Mouse (Mus musculus): ENCODE measurements at regions not wholly inside any gene's neighbourhood (a gene's known extent, or its start where the extent isn't known, plus 50 kb on each side); places are given as distances from the start of the nearest gene placed in this dataset.

DNA sequence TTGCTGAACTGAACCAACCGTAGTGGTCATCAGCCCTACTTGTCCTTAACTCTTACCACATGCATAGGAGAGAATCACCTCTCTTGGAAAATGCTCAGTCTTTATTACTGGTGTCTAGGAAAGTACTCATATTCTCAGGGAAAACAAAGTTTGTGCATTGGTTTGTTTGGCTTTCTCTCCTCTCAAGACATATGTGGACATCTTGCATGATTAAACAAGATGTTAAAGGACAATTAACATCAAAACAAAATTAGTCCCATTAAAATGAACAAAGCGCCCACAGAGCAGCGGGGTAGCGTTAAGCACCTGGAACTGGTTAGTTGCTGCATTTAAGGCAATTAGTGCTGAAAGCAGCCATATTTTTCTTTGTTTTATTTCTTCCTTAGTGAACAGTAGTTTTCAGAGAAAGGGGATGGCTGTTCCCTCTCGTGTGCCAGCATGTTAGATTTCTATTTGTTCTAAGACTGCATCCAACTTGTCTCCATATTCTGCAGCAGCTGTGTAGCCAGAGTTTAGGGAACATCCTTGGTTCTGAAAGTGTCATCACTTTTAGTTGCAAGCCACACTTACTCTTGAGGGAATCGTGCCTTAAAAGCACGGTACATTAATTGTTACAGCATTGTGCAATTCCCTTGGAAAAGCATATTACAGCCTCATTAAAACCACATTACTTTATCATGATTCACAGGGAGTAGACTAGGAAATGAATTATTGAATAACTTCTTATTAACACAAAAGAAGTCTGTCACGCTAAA lies 137.7 kb downstream of the Ube2u start:
- DNase-seq = no peak

DNA sequence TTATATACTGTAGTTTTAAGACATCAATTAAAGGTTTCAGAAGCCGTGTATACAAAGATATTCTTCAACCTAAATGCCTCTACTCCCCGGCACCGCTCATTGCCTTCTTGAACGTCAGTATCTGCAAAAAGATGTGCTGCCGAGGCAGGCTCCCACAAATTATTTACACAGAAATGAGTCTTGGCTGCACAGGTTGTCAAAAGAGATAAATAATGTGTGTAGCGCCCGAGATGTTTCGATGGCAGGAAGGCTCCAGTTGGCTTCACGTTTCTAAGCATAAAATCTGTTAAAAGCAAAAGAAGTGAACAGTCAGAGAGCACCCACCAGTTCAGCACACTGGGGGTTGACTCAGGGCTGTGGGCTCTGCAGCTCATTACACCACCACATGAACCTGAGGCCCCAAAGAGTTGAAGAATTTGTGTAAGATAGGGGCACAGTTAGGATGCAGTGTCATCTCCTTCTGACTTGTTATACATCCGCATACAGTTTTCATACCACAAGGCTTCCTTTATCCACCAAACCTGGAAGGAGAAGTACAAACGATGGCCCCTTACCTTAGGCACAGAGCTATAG lies 138.4 kb downstream of the Ube2u start:
- no peak for DNase-seq

DNA sequence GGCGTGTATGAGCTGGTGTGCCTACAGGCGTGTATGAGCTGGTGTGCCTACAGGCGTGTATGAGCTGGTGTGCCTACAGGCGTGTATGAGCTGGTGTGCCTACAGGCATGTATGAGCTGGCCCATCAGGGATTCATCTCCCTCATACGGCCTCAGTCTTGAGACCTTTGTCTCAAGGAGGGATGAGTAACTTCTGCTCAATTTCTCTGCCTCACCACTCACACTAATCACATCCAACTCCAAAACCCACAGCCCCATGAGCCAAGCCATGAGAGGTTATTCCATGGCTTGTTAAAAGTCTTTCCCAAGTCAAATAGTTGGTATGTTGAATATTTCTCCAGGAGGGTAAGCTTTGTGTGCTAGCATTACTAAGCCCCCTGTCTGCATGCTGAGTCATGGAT lies 146.0 kb downstream of the Ube2u start:
- DNase-seq = no peak

DNA sequence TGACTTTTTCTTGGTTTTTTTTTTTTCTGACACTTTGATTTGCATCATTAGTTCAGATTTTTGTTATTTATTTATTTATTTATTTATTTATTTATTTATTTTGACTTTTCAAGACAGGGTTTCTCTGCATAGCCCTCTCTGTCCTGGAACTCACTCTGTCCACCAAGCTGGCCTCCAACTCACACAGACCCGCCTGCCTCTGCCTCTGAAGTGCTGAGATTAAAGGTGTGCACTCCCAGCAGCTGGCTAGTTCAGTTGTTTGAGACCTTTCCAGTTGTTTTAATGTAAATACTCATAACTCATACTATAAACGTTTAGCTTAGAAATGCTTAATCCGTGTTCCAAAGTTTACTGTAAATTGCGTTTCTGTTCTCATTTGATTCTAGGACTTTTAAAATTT lies 147.9 kb downstream of the Ube2u start:
- DNase-seq = no peak

DNA sequence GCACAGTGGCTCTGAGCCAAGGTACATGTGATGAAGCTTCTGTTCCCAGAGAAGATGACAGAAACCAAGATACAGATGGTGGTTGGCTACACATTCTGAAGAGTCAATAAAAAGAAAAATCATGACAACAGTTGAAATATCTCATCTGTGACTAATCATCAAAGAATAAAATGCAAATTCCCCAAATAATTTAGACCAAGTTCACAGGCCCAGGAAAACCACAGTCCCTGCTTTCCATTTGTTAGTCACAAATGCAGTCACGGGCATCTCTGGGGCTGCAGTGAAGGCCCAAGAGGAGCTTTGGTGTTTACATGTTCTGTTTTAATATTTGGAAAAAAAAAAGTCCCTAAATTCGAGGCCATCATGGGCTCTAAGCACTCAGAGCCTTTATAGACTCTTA lies 142.1 kb upstream of the Cachd1 start:
- DNase-seq = no peak

DNA sequence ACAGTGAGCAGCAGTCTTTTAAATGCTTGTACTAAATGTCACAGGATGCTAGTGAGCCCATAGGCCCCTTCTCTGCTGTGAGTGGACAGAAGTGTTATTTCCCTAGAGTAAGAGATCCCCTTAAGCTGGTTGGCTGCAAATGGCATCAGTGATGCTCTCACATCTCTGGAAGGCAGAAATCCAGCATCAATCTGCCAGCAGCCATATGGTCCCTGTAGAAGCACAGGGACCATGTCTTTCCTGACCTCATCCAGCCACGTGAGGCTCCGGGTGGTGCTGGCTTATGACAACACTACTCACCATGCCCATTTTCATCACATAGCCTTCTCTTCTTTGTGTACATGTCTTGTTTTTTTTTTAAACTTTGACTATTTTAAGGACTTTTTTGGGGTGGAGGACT lies 138.9 kb upstream of the Cachd1 start:
- DNase-seq = no peak

DNA sequence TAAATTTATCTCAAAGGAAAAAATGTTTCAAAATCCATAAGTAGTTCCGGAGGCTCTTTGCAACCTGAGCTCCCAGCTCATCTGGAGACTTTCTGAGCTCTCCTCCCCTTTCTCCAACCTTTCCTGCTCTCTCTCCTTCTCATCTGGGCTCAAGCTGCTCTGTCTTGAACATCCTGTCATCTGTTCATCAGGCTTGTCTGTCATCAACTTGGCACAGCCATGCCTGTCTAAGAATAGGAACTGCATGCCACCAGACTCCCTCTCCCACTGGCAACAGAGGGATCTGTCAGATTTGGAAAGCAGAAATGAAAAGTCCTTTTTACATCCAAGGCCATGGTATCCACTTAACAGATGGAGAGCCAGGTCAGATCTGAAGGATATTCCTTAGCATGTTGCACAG lies 115.3 kb upstream of the Cachd1 start:
- no peak for DNase-seq

DNA sequence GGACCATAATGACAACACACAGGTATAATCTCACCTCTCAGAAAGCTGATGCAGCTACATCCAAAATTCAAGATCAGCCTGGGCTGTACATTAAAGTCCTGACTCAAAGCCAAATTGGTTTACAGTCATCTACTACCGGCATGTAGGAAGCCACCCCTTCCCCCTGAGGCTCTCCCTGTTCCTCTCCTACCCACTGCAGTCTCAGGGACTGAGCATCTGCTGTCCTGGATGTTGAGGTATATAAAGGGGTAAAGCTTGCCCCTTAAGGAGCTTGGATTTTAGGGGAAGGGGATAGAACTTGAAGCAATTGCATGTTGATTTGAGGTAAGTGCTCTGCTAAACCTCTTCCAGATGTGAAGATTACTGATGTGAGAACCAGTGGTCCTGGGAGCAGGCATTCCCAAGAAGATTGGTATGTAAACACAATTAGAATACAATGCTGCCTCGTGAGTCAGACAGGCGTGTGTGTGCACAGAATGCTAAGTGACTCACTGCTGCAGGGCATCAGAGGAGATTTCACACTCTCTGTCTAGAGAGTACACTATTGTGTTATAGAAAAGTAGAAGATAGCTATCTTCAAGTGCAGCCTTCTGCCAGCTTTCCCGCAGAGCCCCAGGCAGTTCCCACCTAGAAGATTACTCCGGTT lies 111.7 kb upstream of the Cachd1 start:
- DNase-seq = no peak

DNA sequence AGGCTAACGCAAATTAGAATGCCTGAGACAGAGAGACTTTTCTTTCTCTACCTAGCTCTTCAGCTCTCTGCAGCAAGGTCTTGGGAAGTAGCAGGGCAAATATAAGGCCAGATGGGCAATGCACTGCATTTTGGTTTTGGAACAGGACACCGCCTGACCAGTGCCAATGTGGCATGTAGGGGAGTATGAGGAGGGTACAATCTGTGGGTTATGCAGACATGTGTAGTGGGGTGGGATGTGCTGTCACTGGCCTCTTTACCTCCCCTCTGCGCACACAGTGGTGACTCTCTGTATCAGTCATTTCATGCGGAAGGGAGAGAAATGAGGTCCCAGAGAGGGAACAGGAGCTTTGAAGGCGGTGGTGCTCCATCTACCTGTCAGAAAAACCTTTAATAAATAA lies 105.9 kb upstream of the Cachd1 start:
- DNase-seq = no peak

DNA sequence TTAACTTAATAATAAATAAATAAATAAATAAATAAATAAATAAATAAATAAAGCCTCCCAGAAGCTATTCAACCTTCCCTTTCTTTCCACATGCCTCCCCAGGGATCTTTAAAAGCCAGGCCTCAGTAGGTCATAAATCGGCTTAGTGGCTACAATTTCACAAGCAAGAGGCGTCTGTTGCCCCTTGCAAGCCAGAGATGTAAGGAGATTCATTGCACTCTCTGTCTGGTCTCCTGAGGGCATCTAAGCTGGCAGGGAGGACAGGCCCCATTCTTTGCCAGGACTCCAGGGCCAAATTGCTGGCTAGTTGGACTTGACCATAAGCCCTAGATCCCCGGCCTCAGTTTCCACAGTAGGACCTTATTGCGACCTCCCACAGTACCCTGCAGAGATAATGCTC lies 101.6 kb upstream of the Cachd1 start:
- no peak for DNase-seq

DNA sequence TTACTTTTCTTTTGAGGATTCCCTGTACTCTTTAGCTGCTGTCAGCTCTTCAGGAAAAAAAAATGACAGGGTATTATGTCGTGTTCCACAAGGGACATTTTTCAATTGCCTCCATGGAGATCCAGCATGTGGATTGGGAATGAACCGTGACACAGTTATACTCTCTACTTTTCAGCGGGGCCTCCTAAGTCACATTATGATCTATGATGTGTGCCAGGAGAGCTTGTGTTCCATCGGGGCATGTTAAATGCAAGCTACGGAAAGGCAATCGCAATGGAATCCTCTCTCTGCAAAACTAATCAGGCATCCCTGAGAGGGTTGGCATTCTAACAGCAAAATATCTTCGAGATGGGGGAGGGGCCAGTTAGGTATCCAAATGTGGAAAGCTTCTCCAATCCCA lies 92.7 kb upstream of the Cachd1 start:
- DNase-seq = no peak

DNA sequence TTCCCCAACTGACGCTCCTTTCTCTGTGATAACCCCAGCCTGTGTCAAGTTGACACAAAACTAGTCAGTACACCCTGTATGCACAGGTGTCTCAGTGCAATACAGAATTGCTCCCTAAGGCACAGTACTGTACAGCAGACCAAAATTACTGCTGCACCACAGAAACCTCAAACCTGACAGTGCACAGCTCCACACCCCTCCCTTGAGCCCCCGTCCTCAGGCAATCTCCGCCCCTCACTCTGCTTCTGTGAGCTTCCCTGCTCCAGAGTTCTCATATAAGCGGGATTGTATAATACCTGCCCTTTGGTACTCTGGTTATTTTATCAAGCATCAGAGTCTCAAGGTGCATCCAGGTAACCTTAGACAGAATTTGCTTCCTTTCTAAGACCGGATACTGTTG lies 76.5 kb upstream of the Cachd1 start:
- DNase-seq = no peak

DNA sequence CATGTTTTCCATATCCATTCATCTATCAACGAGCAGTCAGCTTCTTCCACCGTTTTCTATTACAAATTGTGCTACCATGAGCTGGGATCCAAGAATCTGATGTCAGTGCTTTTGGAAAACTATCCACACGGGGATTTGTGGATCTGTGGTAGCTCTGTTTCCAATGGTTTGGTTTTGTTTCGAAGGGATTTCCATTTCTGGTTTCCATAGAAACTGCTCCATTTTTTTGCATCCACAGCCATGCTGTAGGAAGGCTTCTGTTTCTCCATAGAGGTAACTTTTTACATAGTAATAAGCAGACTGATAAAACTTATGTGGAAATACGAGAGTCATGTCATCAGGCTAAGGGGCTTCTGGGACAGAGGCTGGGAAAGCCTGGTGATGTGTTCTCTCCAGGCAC lies 76.1 kb upstream of the Cachd1 start:
- DNase-seq = no peak

DNA sequence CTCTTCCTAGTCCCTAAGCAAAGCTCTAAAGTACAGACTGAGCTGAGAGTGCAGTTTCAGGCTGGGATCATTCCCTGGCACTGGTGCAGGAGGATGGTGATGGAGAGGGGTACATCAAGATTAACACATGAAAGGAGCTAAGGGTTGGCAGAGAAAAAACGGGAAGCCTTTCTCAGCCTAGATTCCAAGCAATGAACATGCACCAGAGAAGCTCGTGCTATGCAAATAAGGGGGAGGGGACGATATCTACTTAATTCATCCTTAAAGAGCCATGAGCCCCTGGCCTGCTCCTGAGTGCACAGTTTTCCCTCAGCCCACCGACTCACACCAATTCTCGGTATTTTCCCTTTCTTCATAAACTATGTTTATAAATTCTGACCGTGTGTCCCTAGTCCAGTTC lies 70.5 kb upstream of the Cachd1 start:
- no peak for DNase-seq

DNA sequence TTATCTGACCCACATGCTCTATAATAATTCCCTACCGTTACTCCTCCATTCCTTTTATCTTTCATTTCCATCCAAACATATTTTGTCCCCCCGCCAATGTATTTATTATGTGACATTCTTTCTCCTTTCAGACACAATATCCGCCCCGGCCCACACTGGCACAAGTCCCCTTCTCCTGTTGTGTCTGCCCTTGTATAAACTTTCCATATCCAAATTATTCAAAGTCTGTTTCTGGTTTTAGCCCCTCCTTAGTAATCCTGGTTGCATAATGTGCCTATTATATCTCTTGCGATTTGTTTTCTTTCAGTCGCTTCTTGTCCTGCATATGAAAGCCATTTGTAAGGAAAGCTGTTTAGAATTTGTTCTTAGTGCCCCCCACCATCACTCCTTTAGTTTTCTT lies 69.3 kb upstream of the Cachd1 start:
- DNase-seq = no peak

DNA sequence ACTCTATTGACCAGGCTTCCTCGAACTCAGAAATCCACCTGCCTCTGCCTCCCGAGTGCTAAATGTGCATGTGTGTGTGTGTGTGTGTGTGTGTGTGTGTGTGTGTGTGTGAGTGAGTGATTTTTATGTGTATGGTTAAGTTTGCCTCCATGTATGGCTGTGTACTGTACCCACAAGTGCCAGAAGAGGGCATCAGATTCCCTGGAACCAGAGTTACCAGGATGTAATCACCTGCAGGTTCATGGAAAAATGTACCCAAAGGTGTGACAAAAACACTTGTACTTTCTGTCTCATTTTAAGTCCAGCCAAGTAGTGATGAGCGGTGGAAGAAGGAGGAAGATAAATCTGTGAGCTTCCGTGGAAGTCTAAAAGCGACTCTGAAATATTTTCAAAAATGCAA lies 68.2 kb upstream of the Cachd1 start:
- no peak for DNase-seq

DNA sequence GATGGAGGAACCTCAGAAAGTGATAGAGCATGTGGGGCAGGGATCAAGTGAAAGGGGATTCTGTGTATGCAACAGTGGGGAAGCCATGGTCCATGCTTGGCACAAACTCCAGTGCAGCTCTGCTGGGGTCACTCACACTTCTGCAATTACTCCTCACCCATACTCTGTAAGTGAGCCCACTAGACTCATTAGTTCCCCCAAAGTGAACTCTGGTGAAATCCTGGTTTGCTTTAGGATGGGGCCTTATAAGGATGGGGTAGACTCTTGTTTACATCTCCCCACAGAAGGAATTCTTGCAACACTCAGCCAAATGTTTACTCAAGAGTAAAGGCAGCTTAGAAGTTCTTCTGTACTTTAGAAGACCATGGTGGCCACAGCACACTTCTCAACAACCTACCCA lies 62.2 kb upstream of the Cachd1 start:
- no peak for DNase-seq

DNA sequence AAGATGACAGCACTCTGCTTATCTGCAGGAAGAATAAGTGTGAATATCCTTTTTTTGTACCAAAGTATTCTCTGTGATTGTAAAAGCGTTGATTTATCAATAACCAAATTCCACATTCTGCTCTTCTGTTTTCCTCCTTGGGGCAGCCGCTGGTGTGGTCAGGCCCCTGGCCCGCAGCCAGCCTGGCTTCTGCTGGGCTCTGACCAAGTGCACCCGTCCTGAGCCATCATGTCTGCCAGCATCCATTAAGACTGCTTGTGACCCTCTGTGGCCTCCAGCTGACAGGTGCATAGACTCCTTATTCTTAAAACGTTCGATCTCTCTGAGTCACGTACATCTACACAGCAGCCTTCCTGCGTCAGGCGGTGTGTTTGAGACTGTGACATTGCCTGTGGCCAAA lies 58.9 kb upstream of the Cachd1 start:
- no peak for DNase-seq

DNA sequence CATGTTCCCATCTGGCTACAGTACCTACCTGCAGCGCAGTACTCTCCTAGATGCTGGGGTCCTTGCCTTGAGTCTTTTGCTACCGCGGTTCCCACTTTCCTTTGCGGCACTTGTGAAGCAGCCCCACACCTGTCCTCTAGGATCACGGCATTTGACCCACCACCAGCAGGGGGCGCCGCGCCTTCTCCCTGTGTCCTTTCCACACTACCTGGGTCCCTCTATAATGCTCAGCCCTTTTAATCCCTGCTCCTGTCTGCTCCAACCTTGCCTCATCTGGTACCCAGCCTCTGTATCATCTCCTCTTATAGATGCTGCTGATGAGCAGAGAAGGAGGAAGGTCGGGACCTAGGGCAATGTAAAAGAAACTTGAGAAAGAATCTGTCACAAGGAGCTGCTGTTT lies 53.9 kb upstream of the Cachd1 start:
- DNase-seq = peak; percentile 1 to 4

DNA sequence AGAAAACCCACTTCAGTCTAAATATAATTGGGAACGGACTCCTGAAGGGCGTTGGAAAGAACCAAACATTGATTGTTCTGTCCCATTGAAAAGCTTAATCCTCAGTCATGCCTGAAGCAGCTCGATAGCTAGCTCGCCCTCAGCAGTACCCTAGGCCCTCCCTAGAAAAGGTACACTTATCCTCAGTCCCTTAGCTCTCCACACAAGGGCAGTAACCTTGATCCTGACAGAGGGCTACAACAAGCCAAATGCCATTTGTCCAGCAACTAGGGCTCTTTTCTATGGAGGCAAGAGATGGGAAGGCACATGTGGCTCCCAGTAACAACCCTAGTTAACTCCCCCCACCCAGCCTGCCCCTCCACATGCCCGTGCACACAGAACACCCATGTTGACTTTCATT lies 53.4 kb upstream of the Cachd1 start:
- DNase-seq = no peak

DNA sequence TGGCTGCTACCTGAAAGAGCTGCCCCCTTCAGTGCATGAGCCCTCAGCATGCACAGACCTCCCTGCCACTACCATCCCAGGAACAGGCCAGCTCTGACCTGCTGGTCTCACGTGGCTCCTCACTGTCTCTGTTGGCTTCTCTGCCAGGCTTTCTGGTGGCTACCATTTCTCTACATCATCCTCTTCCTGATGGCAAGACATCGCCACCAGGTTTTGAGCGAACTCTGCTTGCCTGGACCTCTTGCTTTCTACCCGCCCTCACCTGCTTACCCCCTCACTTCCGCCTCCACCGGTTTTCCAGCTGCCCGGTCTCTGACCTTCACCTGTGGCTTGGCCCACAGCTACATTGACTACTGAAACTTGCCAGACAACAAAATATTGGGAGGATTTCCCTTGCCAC lies 50.7 kb upstream of the Cachd1 start:
- no peak for DNase-seq

DNA sequence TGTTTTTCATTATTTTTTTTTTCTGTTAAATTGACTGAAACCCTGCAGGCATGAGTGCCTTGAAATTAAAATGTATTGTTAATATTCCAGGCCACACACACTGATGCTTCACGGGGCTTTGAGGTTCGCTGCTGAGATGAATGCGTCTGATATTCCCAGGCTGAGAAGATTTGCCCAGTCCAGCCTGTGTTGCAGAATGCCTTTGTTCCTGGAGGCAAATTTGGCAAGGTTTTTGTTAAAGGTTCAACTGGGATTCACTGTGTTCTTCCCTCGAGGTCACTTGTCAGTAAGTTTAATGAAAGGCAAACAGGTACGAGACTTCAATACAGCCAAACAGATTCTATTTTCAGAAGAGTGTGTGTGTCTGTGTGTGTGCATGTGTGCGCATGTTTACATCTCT lies 50.0 kb upstream of the Cachd1 start:
- no peak for DNase-seq

Data from B cell, adult 2 months (primary cell).